Mouse (Mus musculus): Measurements from ENCODE around the gene Prr5l. TPM values are rescaled to one million over a fixed set of nuclear protein-coding genes. Genes with fewer than 3 reads are reported as not detected.
"Not testable (repeated sequence)": the region's sequence is repeated elsewhere in the genome, so short reads cannot be mapped to it uniquely, and the experiment has no call there.

Gene Prr5l
- total RNA-seq, 2 experiments from 2014 or later = 2.6 to 4.6 TPM

GRCm38 (mm10) chr2:101746537-101746936 is 136.3 kb downstream of the Prr5l start:
- intact Hi-C loops (cut with DNase I) = no loop called here
- DNase-seq (ENCODE audit: low spot score in 2 of 2) = no peak

GRCm38 (mm10) chr2:101745656-101746055 is 137.2 kb downstream of the Prr5l start:
- DNase-seq (ENCODE audit: low spot score in 2 of 2); intact Hi-C loops (cut with DNase I): not testable (repeated sequence)

DNA sequence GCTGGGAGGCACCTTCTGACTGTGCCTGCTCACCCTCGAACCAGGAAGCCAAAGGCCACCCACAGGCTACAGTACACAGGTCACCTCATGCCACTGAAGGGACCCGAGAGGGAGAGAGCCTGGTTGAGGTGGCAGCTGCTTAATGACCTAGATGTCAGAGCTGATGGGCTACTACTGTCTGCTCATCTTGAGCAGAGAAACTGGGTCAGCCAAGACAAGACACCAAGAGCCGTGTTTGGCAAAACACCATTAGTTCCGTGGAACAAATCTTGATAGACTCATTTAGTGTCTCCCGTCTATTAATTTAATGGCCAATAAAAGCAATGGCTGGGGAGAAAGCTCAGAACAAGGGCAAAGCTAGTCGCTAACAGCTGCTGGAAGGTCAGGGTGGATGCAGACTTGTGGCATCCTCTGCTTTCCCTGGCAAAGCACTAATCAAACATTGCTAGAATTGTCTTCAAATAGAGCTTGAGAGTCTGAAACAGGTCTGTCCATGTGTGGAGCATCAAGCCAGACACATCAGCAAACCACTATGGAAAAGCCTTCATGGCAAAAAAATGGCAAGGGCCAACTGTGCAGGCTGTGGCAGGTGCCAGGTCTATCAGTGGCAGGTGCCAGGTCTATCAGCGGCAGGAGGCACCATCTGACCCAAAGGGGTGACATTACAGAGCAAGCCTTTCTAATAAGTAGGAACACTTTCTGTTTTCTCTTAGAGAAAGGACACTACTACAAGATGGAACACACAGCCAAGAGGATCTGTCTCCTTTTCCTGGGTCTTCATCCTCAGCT is 140.6 kb downstream of the Prr5l start:
- intact Hi-C loops (cut with DNase I) = no loop called here
- DNase-seq (ENCODE audit: low spot score in 2 of 2) = no peak

- intact Hi-C loops (cut with DNase I) = no loop called here
These were observed 141.2 kb downstream of the Prr5l start for GRCm38 (mm10) chr2:101741653-101742052.

DNA sequence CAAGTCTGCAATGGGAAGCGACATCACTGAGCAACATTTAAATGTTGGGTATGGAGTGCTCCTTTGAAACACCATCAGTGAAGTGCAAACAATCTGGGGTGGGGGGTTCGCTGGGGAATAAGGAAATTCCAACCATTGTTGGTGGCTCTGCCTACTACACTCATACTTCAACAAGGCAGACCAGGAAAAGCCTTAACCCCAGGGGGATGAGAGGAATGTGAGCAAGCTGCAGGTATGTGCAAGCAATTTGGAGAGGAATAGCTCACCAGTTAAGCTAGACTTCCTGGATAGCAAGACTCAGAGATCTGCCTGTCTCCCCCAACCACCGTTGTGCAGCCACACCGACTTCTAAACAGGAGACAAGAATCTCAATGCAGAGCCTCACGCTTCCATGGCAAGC is 142.9 kb downstream of the Prr5l start:
- intact Hi-C loops (cut with DNase I) = no loop called here
- DNase-seq (ENCODE audit: low spot score in 2 of 2) = no peak

More at GRCm38 (mm10) chr2:101741653-101742052, 141.2 kb downstream of the Prr5l start:
- DNase-seq (ENCODE audit: low spot score in 2 of 2) = no peak

GRCm38 (mm10) chr2:101733564-101733963 is 149.3 kb downstream of the Prr5l start:
- DNase-seq (ENCODE audit: low spot score in 2 of 2) = peak; percentile 39 to 57
- intact Hi-C loops (cut with DNase I) = loop anchor here (5.0 kb wide), 1 partner anchor 64 kb away; no protein-coding TSS in a partner anchor

- intact Hi-C loops (cut with DNase I) = loop anchor here (5.0 kb wide), 1 partner anchor 65 kb away; no protein-coding TSS in a partner anchor
These were observed 150.0 kb downstream of the Prr5l start for GRCm38 (mm10) chr2:101732777-101733210.

DNA sequence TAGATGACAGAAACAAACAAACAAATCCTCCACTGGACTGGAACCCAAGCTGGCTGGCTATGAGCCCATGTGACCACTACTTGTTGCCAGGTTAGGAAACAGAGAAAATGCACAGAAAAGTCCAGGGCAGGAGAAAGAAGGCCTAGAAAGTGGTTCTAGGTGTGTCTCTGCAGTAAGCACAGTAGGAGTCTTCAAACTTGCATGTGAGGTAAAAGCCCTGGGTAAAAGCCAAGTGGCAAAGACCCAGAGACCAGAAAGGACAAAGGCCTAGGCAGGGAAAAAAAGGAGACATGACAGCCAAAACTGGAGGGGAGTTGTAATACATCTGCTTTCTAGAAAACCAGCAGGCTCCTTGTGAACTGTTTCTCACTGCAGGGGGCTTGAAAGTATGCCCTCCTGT is 151.9 kb downstream of the Prr5l start:
- DNase-seq (ENCODE audit: low spot score in 2 of 2) = peak in 1 of 2 experiments; percentile 16
- intact Hi-C loops (cut with DNase I) = loop anchor here (5.0 kb wide), 1 partner anchor 66 kb away; no protein-coding TSS in a partner anchor

More at GRCm38 (mm10) chr2:101732777-101733210, 150.0 kb downstream of the Prr5l start:
- DNase-seq (ENCODE audit: low spot score in 2 of 2) = no peak

GRCm38 (mm10) chr2:101729472-101729871 is 153.4 kb downstream of the Prr5l start:
- intact Hi-C loops (cut with DNase I) = no loop called here
- DNase-seq (ENCODE audit: low spot score in 2 of 2) = no peak

DNA sequence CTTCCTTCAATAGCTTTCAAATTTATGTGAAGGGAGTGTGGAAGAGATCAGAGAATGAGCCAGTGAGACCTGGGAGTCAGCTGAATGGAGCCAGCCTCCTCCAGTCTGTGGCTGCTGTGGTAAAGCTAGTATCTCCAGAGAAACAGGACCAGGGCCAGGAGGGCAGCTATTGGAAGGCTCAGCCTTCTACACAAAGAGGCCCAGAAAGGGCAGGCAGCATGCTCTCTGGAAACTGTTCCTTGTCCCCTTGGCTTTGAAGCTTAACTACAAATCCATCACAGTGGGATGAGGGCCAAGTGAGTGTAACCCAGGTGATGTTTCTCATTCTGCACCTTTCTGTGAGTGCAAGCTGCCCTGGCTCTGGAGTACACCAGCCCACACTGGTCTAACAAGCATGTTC is 155.0 kb downstream of the Prr5l start:
- intact Hi-C loops (cut with DNase I) = no loop called here
- no peak for DNase-seq (ENCODE audit: low spot score in 2 of 2)

- DNase-seq (ENCODE audit: low spot score in 2 of 2) = no peak
- intact Hi-C loops (cut with DNase I) = no loop called here
These were observed 159.4 kb downstream of the Prr5l start for GRCm38 (mm10) chr2:101723333-101723881.

GRCm38 (mm10) chr2:101722370-101723332 is 160.2 kb downstream of the Prr5l start:
- intact Hi-C loops (cut with DNase I) = no loop called here
- no peak for DNase-seq (ENCODE audit: low spot score in 2 of 2)

DNA sequence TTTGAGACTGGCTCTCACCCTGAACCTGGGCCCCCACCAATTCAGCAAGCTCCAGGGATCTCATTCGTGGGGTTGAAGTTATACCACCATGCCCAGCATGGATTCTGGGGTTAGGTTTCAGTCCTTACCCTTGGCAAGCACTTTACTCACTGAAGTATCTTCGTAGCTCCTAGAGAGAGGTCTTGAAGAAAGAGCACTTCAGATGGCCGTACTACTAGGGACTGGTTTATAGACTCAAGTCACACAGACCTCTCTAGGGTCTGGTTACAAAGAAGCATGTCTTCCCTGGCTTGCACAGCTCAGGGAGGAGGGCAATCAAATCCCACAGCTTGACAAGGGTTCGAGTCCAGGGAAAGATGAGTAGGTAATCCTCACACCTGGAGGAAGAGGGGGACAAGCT is 161.0 kb downstream of the Prr5l start:
- intact Hi-C loops (cut with DNase I) = no loop called here
- no peak for DNase-seq (ENCODE audit: low spot score in 2 of 2)

- intact Hi-C loops (cut with DNase I) = loop anchor here (10.0 kb wide), 1 partner anchor 738 kb away; the partner anchor contains the start of gene Fjx1
- no peak for DNase-seq (ENCODE audit: low spot score in 2 of 2)
These were observed 165.7 kb downstream of the Prr5l start for GRCm38 (mm10) chr2:101717162-101717561.

DNA sequence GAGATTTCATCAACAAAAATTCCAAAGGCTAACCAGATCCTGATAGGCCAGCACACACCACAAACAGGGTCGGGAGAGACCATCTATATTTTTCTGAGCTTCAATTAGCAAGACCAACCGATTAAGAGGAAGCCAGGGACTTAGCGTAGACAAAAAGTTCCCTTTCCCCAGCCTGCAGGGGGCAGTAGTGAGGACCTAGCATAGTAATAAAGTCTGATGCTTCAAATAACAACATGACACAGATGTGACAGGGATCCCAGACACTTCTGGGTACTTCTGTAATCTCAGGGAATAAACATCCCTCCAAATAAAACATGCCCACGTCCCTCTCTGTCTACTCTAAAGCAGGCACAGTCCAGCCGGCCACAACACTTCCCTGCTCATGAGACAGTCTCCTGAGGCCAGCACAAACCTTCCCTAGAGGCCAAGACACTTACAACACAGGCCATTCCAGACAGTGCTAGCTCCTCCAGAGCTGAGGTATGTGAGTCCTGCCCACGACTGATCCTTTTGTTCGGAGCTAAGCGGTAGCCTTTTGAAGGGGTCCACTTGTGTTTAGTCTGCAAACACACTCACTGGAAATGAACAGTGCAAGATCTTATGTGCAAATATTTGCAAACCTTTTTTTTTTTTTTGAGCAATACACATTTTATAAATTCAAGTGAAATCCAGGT is 167.0 kb downstream of the Prr5l start:
- intact Hi-C loops (cut with DNase I) = loop anchor here (10.0 kb wide), 1 partner anchor 739 kb away; the partner anchor contains the start of gene Fjx1
- peak in 1 of 2 experiments; percentile 19 for DNase-seq (ENCODE audit: low spot score in 2 of 2)

DNA sequence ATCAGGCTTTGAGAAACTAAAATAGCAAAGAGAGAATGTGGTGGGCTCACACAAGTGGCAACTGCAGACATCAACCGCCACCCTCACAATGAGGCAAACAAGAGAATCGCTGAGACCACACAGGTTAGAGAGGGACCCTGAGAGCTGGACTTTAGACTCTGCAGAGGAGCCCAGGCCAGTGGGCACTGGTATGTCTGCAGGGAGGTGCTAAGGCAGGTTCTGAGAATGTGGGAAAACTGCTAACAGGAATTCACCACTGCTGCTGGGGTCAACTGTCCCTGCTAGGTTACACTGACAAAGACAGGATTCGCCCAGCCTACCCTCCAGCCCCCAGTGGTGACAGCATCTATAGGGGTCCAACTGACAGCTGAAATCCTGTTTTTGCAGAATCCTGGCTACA is 171.2 kb downstream of the Prr5l start:
- no peak for DNase-seq (ENCODE audit: low spot score in 2 of 2)
- intact Hi-C loops (cut with DNase I) = loop anchor here (10.0 kb wide), 1 partner anchor 743 kb away; the partner anchor contains the start of gene Fjx1

DNA sequence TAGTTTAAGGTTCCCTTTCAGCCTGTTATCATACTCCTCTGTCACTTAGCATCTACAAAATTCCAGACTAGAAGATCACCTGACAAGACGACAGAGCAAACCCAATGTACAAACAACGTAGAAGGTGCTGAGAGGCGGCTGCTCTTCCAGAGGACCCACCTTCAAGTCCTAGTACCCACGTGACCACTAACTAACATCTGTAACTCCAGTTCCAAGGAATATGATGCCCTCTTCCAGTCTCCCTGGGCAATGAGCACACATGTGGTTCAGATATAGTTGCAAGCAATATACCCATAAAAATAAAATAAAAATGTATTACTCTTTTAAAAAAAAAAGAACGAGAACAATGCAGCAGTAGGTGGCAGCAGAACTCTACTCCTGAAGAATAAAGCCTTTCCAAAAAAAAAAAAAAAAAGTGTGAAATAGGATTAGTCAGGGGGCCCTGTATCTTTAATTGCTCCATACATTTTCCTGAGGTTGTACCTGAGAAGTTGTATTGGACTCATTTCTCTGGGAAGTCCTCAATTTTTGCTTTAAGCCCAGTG is 176.8 kb downstream of the Prr5l start:
- intact Hi-C loops (cut with DNase I) = loop anchor here (2.0 to 10.0 kb wide), 4 partner anchors 91 to 319 kb away; no protein-coding TSS in a partner anchor
- DNase-seq (ENCODE audit: low spot score in 2 of 2) = peak; percentile 38 to 39

- DNase-seq (ENCODE audit: low spot score in 2 of 2) = no peak
- intact Hi-C loops (cut with DNase I) = no loop called here
These were observed 183.5 kb downstream of the Prr5l start for GRCm38 (mm10) chr2:101699284-101699683.
